Comparison of ENCODE assay signal across 8 mouse cellular contexts in the genomic region with DNA sequence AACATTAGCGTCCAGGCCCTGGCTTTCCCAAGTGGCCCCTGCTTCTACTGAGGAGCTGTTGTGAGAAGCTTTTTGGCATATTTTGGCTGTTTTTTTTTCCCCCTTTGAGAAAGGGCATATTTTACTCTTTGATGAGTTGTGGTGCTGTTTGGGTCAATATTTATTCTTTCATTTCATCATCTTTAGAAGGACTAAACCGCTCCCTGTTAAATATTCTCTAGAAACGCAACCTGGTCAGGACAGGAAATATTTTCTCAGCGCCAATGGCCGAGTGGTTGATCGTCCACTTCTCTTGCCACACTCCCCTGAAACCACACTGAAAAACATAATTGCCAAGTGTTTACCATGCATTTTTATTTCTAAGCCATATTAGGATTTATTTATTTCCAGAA. TPM values are rescaled to one million over a fixed set of nuclear protein-coding genes. Genes with fewer than 3 reads are reported as not detected.
DNase-seq lines count a peak whose midpoint lies in the region; ATAC-seq and TF ChIP-seq lines count a peak whose summit lies in the region.

A gene (minus strand): TSS at position 63 of the 392 bp plus-strand sequence.

- WGBS in lung, embryonic 16.5 days, result 37% methylated on average over 6 of the region's 6 CpGs
- WGBS in olfactory bulb, adult 2 months, result 74% methylated on average over 6 of the region's 6 CpGs

- H3K9me3 ChIP-seq in erythroblast, embryonic 14.5 days (ENCODE audit: control insufficient read depth, low read length), result no peaks in the 10 kb centered on the region
- H3K9me3 ChIP-seq in lung, embryonic 16.5 days (ENCODE audit: control insufficient read depth, low read length), result no peaks in the 10 kb centered on the region

- no peak for TF ChIP-seq CTCF in olfactory bulb, adult 2 months (IDR thresholded peaks at IDR 0.05; ENCODE audit: insufficient read depth, low read depth, low read length)

- ATAC-seq in erythroblast, adult 5-6 weeks (replicated peaks; ENCODE audit: low FRiP score, poor library complexity, severe bottlenecking), result no peak
- ATAC-seq in lung, embryonic 16.5 days (ENCODE audit: low read depth), result no peak

- H3K36me3 ChIP-seq in erythroblast, embryonic 14.5 days (ENCODE audit: control insufficient read depth), result no peaks in the 10 kb centered on the region
- H3K36me3 ChIP-seq in lung, embryonic 16.5 days (ENCODE audit: control insufficient read depth, insufficient read depth, low read length), result no peaks in the 10 kb centered on the region

- H3K4me1 ChIP-seq in erythroblast, embryonic 14.5 days (ENCODE audit: control insufficient read depth), result no peaks in the 10 kb centered on the region
- peaks cover 13% of the 10 kb centered on the region for H3K4me1 ChIP-seq in lung, embryonic 16.5 days (replicated peaks; ENCODE audit: control insufficient read depth, insufficient read depth, low read length)
- peaks cover 3% of the 10 kb centered on the region for H3K4me1 ChIP-seq in olfactory bulb, adult 2 months (ENCODE audit: control insufficient read depth, insufficient read depth, low read length)

- peak within 1 kb of the TSS; percentile 99 for H3K4me2 ChIP-seq in lung, embryonic 16.5 days (ENCODE audit: low read depth, low read length)

- peak within 1 kb of the TSS; percentile 55 for H3K4me3 ChIP-seq in erythroblast, embryonic 14.5 days (replicated peaks)
- H3K4me3 ChIP-seq in lung, embryonic 16.5 days (ENCODE audit: low read length), result peak within 1 kb of the TSS; percentile 59
- peak within 1 kb of the TSS; percentile 48 for H3K4me3 ChIP-seq in olfactory bulb, adult 2 months (ENCODE audit: insufficient read depth, low read depth, low read length)

- intact Hi-C loops in left cerebral cortex, postnatal 36 days (cut with DNase I), result no loop called here

- no peak for TF ChIP-seq POLR2A in olfactory bulb, adult 2 months (IDR thresholded peaks at IDR 0.05; ENCODE audit: insufficient read depth, low read depth, low read length)

- no peak for DNase-seq in lung, postnatal 25 days (ENCODE audit: low spot score)
- DNase-seq in left cerebral cortex, postnatal 36 days (ENCODE audit: low spot score in 2 of 2), result no peak
- DNase-seq in testis, postnatal 10 days (ENCODE audit: low spot score), result no peak
- DNase-seq in ovary, postnatal 36 days (ENCODE audit: low spot score), result no peak

- H3K9ac ChIP-seq in lung, embryonic 16.5 days (ENCODE audit: low read length), result peak within 1 kb of the TSS; percentile 65

- H3K27me3 ChIP-seq in erythroblast, embryonic 14.5 days (ENCODE audit: control insufficient read depth), result peaks cover 29% of the 10 kb centered on the region
- H3K27me3 ChIP-seq in lung, embryonic 16.5 days (ENCODE audit: control insufficient read depth, insufficient read depth, low read depth, low read length), result peaks cover 12% of the 10 kb centered on the region; the same call in 1 of the 2 replicates

- H3K27ac ChIP-seq in lung, embryonic 16.5 days (ENCODE audit: low read length), result peak within 1 kb of the TSS; percentile 65; the same call in 1 of the 2 replicates
- no peak within 1 kb of the TSS for H3K27ac ChIP-seq in olfactory bulb, adult 2 months (ENCODE audit: insufficient read depth, low read depth, low read length)

RNA-seq across cellular contexts. Expression of the gene that starts here (rescaled TPM):
- 0.58 and 0.82 TPM in 2 replicates for polyA plus RNA-seq in erythroblast, embryonic 14.5 days (2012)
- total RNA-seq in erythroblast, adult 5-6 weeks (2015; ENCODE audit: low replicate concordance), result not detected in 2 replicates
- total RNA-seq in erythroblast, adult 5-6 weeks (2017; ENCODE audit: low replicate concordance), result not detected in 2 replicates
- 19.8 and 42.9 TPM in 2 replicates for polyA plus RNA-seq in lung, embryonic 16.5 days (2015; fragmentation: Nextera tagmentation; extraction: Ambion mirVana)
- total RNA-seq in left cerebral cortex, postnatal 36 days (2021), result 10 to 100 TPM; 19.1 to 33.0 TPM
- not detected in 2 replicates for polyA plus RNA-seq in olfactory bulb, adult 2 months (2012; ENCODE audit: insufficient read depth, insufficient read length, low replicate concordance, missing spikeins)

Comparison
In these comparisons a context has a peak if more than half of its experiments do, and no peak if none do; other contexts are left out.
1. RNA of the gene that starts here (total RNA-seq): 19.1 to 33.0 TPM in left cerebral cortex, postnatal 36 days; not detected in erythroblast, adult 5-6 weeks; every median in the first group is over 10 times any median in the second.
2. RNA of the gene that starts here (polyA plus RNA-seq): 19.8 to 42.9 TPM in lung, embryonic 16.5 days; 0.58 to 0.82 TPM in erythroblast, embryonic 14.5 days and not detected in olfactory bulb, adult 2 months; every median in the first group is over 10 times any median in the second.
3. Peak in every context shown above with its lines, with median percentiles within 50 percentile points of each other: H3K4me3 ChIP-seq.